Mouse (Mus musculus) kidney, adult 2 months (tissue): ENCODE results near the gene Rtl8a. TPM values are rescaled to one million over a fixed set of nuclear protein-coding genes. Genes with fewer than 3 reads are reported as not detected.
"Not testable (repeated sequence)": the region's sequence is repeated elsewhere in the genome, so short reads cannot be mapped to it uniquely, and the experiment has no call there.

Experiments used
- DNase-seq: peaks from one replicate; pipeline ENCODE4 v3.0.0; 2021
- H3K27ac ChIP-seq: fragments of 200-500 bp; 2 replicates; pipeline ENCODE4 v1.5.1; 2012; ENCODE audit warnings: low read depth, low read length, control low read depth, inconsistent platforms; ENCODE audit not compliant: insufficient read depth
- H3K27me3 ChIP-seq: fragments of 200-500 bp; replicated peaks from 2 replicates; pipeline ENCODE4 v1.6.1; 2012; ENCODE audit warnings: mild to moderate bottlenecking, moderate library complexity, low read length, inconsistent platforms; ENCODE audit not compliant: control insufficient read depth, insufficient read depth
- H3K36me3 ChIP-seq: fragments of 200-500 bp; 2 replicates; pipeline ENCODE4 v1.6.1; 2012; ENCODE audit warnings: mild to moderate bottlenecking, moderate library complexity, low read length, inconsistent platforms; ENCODE audit not compliant: control insufficient read depth, insufficient read depth
- H3K4me1 ChIP-seq: fragments of 200-500 bp; 2 replicates; pipeline ENCODE4 v1.6.1; 2011; ENCODE audit warnings: low read length; ENCODE audit not compliant: control insufficient read depth, insufficient read depth
- H3K4me3 ChIP-seq: fragments of 200-500 bp; 2 replicates; pipeline ENCODE4 v1.5.1; 2011; ENCODE audit warnings: mild to moderate bottlenecking, low read depth, low read length, control low read depth; ENCODE audit not compliant: insufficient read depth
- CTCF ChIP-seq: fragments of 200-500 bp; conservative IDR thresholded peaks from 2 replicates; pipeline ENCODE4 v1.5.1; 2011; ENCODE audit warnings: low read depth, mild to moderate bottlenecking, control low read depth, low read length, moderate library complexity, mixed read lengths; ENCODE audit not compliant: insufficient read depth, insufficient read length
- POLR2A ChIP-seq: fragments of 200-500 bp; IDR thresholded peaks from one replicate; pipeline ENCODE4 v1.6.1; 2011; ENCODE audit warnings: low read depth, low read length, control low read depth
- WGBS: fragments of 180-500 bp; shearing (Covaris S2); methylation state at CpG from one replicate; pipeline ENCODE4 v1.1.7; 2018; 5-methylcytosine and 5-hydroxymethylcytosine counted together
- polyA plus RNA-seq: library from polyadenylated mRNA; depleted of rRNA; stranded (reverse); fragments of >200 nt; gene quantifications from 2 replicates; pipeline ENCODE4 v1.2.3, GENCODE M21; 2012

Gene Rtl8a
- polyA plus RNA-seq, 1 experiment, result 120 TPM

- peaks cover 2% of the 10 kb centered on the region; the same call in 1 of the 2 replicates for H3K4me1 ChIP-seq
- H3K27ac ChIP-seq, result no peak overlapping the region
- WGBS, result 82% methylated on average over 6 of the region's 6 CpGs
- H3K36me3 ChIP-seq, result no peaks in the 10 kb centered on the region
- DNase-seq, result no peak
- no peaks in the 10 kb centered on the region for H3K27me3 ChIP-seq
- H3K4me3 ChIP-seq, result no peak overlapping the region
- TF ChIP-seq CTCF (no peak), POLR2A (no peak)
Measured at GRCm38 (mm10) chrX:53645885-53646284, 2.4 kb upstream of the Rtl8a start.

DNA sequence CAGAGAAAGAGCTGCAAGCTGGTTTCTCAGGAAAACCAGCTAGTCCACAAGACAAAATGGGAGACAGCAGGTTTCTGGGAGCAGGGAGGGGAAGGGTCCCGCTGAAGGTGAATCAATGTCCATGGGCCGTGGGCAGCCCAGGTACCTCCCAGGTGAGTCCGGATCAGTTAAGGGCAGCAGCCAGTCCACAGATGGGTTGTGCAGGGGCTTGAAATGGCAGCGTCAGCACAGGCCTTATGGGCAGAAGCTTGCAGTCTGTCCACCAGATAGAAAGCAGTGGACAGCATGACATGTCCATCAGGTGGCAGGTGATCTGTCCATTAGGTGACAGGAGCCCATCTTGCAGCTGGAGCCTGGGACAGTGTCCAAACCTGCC, 890 bp downstream of the Rtl8a start:
- not testable (repeated sequence) for H3K27ac ChIP-seq, DNase-seq, H3K36me3 ChIP-seq, H3K27me3 ChIP-seq, H3K4me1 ChIP-seq
- peak overlapping the region; percentile 17; the same call in 1 of the 2 replicates for H3K4me3 ChIP-seq
- WGBS, result 31% methylated on average over 3 of the region's 4 CpGs

DNA sequence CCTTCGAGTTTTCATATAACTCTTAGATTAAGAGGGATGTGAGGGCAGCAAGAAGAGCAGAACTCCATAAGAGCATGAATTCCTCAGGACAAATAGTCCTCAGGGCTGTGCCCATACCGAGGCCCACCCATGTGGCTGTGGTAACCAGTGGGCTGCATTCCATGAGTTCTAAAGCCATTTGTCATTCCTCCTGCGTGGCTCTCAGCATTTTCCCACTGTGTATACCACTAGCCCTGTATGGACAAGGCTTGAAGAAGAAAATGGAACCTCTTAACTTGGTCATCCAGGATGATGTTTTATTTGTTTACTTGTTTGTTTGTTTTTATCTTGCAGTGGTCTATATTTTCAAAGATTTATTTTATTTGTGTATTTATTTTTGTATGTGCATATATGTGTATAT, 5.4 kb downstream of the Rtl8a start:
- 56% methylated on average over 3 of the region's 3 CpGs for WGBS

DNA sequence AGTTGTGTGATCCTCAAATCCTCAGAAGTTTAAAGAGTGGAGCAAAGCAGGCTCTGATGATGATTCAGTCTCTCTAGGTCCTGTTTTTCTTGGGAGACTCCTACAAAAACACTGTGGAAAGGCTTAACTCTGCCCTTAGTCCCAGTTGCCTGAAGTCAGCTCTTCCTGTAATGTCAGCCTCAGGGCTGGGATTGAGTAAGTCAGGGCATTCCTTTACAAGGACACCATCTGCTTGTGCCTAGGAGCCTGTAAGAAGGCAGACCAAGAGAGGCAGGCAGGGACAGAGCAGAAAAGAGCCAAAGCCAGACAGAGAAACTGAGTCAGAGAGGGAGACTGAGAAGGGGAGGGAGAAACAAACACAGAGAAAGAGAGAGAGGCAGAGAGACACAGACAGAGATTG, 32.1 kb downstream of the Rtl8a start:
- H3K4me3 ChIP-seq, DNase-seq, H3K36me3 ChIP-seq, H3K27ac ChIP-seq, H3K4me1 ChIP-seq, H3K27me3 ChIP-seq: not testable (repeated sequence)

More for the DNA sequence above, 5.4 kb downstream of the Rtl8a start:
- H3K4me3 ChIP-seq, H3K36me3 ChIP-seq, H3K4me1 ChIP-seq, H3K27me3 ChIP-seq, DNase-seq, H3K27ac ChIP-seq: not testable (repeated sequence)

GRCm38 (mm10) chrX:53610571-53610970, 32.9 kb downstream of the Rtl8a start:
- no peaks in the 10 kb centered on the region for H3K27me3 ChIP-seq
- 2% methylated on average over 3 of the region's 3 CpGs for WGBS
- H3K36me3 ChIP-seq, result no peaks in the 10 kb centered on the region
- H3K4me1 ChIP-seq, result no peaks in the 10 kb centered on the region
- DNase-seq, result peak; percentile 69
- no peak overlapping the region for H3K4me3 ChIP-seq
- TF ChIP-seq CTCF, result peak; percentile 32; the same call in 1 of the 2 replicates
- no peak for TF ChIP-seq POLR2A
- H3K27ac ChIP-seq, result no peak overlapping the region

GRCm38 (mm10) chrX:53608879-53609278, 34.6 kb downstream of the Rtl8a start, which contains the start of gene Gm14597:
Gene Gm14597, minus strand, starts transcription at chrX:53608979.
- peak within 1 kb of the TSS; percentile 29; the same call in 1 of the 2 replicates for H3K27ac ChIP-seq
- not testable (repeated sequence) for DNase-seq
- 61% methylated on average over 3 of the region's 4 CpGs for WGBS

DNA sequence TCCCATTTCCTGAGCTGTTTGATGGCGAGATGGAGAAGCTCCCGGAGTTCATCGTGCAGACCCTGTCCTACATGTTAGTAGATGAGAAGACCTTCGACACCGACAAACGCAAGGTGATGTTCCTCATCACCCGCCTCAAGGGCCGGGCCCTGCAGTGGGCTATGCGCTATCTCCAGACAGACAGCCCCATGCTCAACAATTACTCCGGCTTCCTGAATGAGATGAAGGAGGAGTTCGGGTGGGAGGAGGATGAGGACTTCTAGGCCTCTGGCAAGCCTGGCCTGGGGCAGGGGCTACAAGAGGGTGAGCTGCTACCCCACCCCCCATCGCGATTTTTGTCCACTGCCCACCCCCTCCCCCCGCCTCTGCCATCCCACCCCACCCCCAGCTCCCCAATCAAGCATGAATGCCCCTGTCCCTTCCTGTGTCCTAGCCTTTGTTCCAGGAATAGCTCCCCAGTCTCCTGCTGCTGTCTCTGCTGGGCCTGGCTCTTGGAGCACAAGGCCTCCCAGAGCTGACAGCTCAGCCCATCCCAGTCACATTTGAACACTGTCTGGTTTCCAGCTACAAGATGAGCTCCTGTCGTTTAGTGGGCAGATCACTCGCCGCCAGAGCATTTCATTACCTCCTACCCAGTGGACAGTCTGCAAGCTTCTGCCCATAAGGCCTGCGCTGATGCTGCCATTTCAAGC, 35.2 kb downstream of the Rtl8a start:
- TF ChIP-seq CTCF (no peak), POLR2A (no peak)
- Histone ChIP-seq H3K36me3 (no peaks in the 10 kb centered on the region), H3K4me3 (peak overlapping the region; percentile 63), H3K27ac (peak overlapping the region; percentile 29; the same call in 1 of the 2 replicates), H3K4me1 (no peaks in the 10 kb centered on the region), H3K27me3 (no peaks in the 10 kb centered on the region)
- WGBS, result 11% methylated on average over 17 of the region's 18 CpGs
- DNase-seq, result peak; percentile 4

More at GRCm38 (mm10) chrX:53608879-53609278, 34.6 kb downstream of the Rtl8a start, which contains the start of gene Gm14597:
- not testable (repeated sequence) for H3K27me3 ChIP-seq, H3K4me1 ChIP-seq, H3K36me3 ChIP-seq
- peak within 1 kb of the TSS; percentile 63 for H3K4me3 ChIP-seq
